Mouse (Mus musculus): ENCODE measurements around the gene Fam234b.

- TF ChIP-seq CTCF (IDR thresholded peaks at IDR 0.05; ENCODE audit: low read depth, low read length) (no peak), GATA2 (IDR thresholded peaks at IDR 0.05; ENCODE audit: borderline replicate concordance, low read depth, low read length) (no peak), TAL1 (conservative IDR thresholded peaks at IDR 0.05; ENCODE audit: low read depth, low read length) (no peak), POLR2AphosphoS5 (IDR thresholded peaks at IDR 0.05; ENCODE audit: insufficient replicate concordance, low read depth, low read length) (no peak)
These were observed 7.1 kb downstream of the Fam234b start for GRCm38 (mm10) chr6:135204869-135205268.

Measured in G1E (cell line).